Mouse (Mus musculus): ENCODE data around the gene Tmem109. TPM values are rescaled to one million over a fixed set of nuclear protein-coding genes. Genes with fewer than 3 reads are reported as not detected.

The Tmem109 gene
- total RNA-seq, 2 experiments from 2014 or later, result 38.3 to 43.9 TPM

GRCm38 (mm10) chr19:10896849-10897248, 15.0 kb upstream of the Tmem109 start:
- DNase-seq (ENCODE audit: extremely low spot score in 1 of 2, low spot score in 2 of 2), result no peak
- intact Hi-C loops (cut with DNase I), result loop anchor here (5.0 kb wide), 1 partner anchor 50 kb away; the partner anchor contains the start of gene Ccdc86

GRCm38 (mm10) chr19:10895708-10896107, 13.9 kb upstream of the Tmem109 start:
- no peak for DNase-seq (ENCODE audit: extremely low spot score in 1 of 2, low spot score in 2 of 2)
- intact Hi-C loops (cut with DNase I), result loop anchor here (5.0 kb wide), 1 partner anchor 52 kb away; the partner anchor contains the start of gene Ccdc86

GRCm38 (mm10) chr19:10895016-10895528, 13.3 kb upstream of the Tmem109 start, which contains the start of gene Prpf19:
Prpf19 (plus strand) TSS chr19:10895231.
- intact Hi-C loops (cut with DNase I), result loop anchor here (5.0 kb wide), 1 partner anchor 52 kb away; the partner anchor contains the start of gene Ccdc86
- peak; percentile 97 to 98 for DNase-seq (ENCODE audit: extremely low spot score in 1 of 2, low spot score in 2 of 2)

- DNase-seq (ENCODE audit: extremely low spot score in 1 of 2, low spot score in 2 of 2), result no peak
- intact Hi-C loops (cut with DNase I), result no loop called here
Measured at GRCm38 (mm10) chr19:10892201-10892600, 10.4 kb upstream of the Tmem109 start.

- no peak for DNase-seq (ENCODE audit: extremely low spot score in 1 of 2, low spot score in 2 of 2)
- intact Hi-C loops (cut with DNase I), result loop anchor here (5.0 kb wide), 1 partner anchor 169 kb away; no protein-coding TSS in a partner anchor
Measured at GRCm38 (mm10) chr19:10880975-10881425, 801 bp downstream of the Tmem109 start.

- intact Hi-C loops (cut with DNase I), result loop anchor here (5.0 kb wide), 1 partner anchor 168 kb away; no protein-coding TSS in a partner anchor
- DNase-seq (ENCODE audit: extremely low spot score in 1 of 2, low spot score in 2 of 2), result peak in 1 of 2 experiments; percentile 58
Measured at GRCm38 (mm10) chr19:10880085-10880974, 1.5 kb downstream of the Tmem109 start.

GRCm38 (mm10) chr19:10878201-10878837, 3.5 kb downstream of the Tmem109 start:
- DNase-seq (ENCODE audit: extremely low spot score in 1 of 2, low spot score in 2 of 2), result no peak

GRCm38 (mm10) chr19:10871328-10871961, 10.4 kb downstream of the Tmem109 start:
- intact Hi-C loops (cut with DNase I), result no loop called here
- DNase-seq (ENCODE audit: extremely low spot score in 1 of 2, low spot score in 2 of 2), result no peak

More at GRCm38 (mm10) chr19:10878201-10878837, 3.5 kb downstream of the Tmem109 start:
- intact Hi-C loops (cut with DNase I), result no loop called here

- DNase-seq (ENCODE audit: extremely low spot score in 1 of 2, low spot score in 2 of 2), result no peak
- intact Hi-C loops (cut with DNase I), result no loop called here
Measured at GRCm38 (mm10) chr19:10870676-10871075, 11.1 kb downstream of the Tmem109 start.

GRCm38 (mm10) chr19:10869886-10870527, 11.8 kb downstream of the Tmem109 start, which contains the start of gene Tmem132a:
Tmem132a (minus strand) TSS chr19:10869940.
- DNase-seq (ENCODE audit: extremely low spot score in 1 of 2, low spot score in 2 of 2), result no peak
- intact Hi-C loops (cut with DNase I), result loop anchor here (5.0 kb wide), 1 partner anchor 158 kb away; no protein-coding TSS in a partner anchor

- intact Hi-C loops (cut with DNase I), result loop anchor here (5.0 kb wide), 1 partner anchor 157 kb away; no protein-coding TSS in a partner anchor
Measured at GRCm38 (mm10) chr19:10869241-10869885, 12.4 kb downstream of the Tmem109 start.

GRCm38 (mm10) chr19:10868623-10869141, 13.1 kb downstream of the Tmem109 start:
- DNase-seq (ENCODE audit: extremely low spot score in 1 of 2, low spot score in 2 of 2), result no peak
- intact Hi-C loops (cut with DNase I), result loop anchor here (5.0 kb wide), 1 partner anchor 156 kb away; no protein-coding TSS in a partner anchor

More at GRCm38 (mm10) chr19:10869241-10869885, 12.4 kb downstream of the Tmem109 start:
- peak; percentile 71 to 89 for DNase-seq (ENCODE audit: extremely low spot score in 1 of 2, low spot score in 2 of 2)

GRCm38 (mm10) chr19:10867946-10868622, 13.7 kb downstream of the Tmem109 start:
- intact Hi-C loops (cut with DNase I), result loop anchor here (5.0 kb wide), 1 partner anchor 156 kb away; no protein-coding TSS in a partner anchor
- DNase-seq (ENCODE audit: extremely low spot score in 1 of 2, low spot score in 2 of 2), result no peak

GRCm38 (mm10) chr19:10866351-10866750, 15.4 kb downstream of the Tmem109 start:
- intact Hi-C loops (cut with DNase I), result loop anchor here (5.0 kb wide), 1 partner anchor 154 kb away; no protein-coding TSS in a partner anchor
- no peak for DNase-seq (ENCODE audit: extremely low spot score in 1 of 2, low spot score in 2 of 2)

GRCm38 (mm10) chr19:10860072-10860497, 21.7 kb downstream of the Tmem109 start:
- DNase-seq (ENCODE audit: extremely low spot score in 1 of 2, low spot score in 2 of 2), result no peak

GRCm38 (mm10) chr19:10856520-10856919, 25.3 kb downstream of the Tmem109 start:
- no peak for DNase-seq (ENCODE audit: extremely low spot score in 1 of 2, low spot score in 2 of 2)
- intact Hi-C loops (cut with DNase I), result no loop called here

More at GRCm38 (mm10) chr19:10860072-10860497, 21.7 kb downstream of the Tmem109 start:
- intact Hi-C loops (cut with DNase I), result no loop called here
